Mouse (Mus musculus) ZHBTc4 (cell line): ENCODE measurements around the gene Ankrd13a.
A peak's percentile ranks its signal among the peaks of the same experiment; 100 is the strongest.

ENCODE experiments used
- DNase-seq: peaks from one replicate; pipeline ENCODE4 v3.0.0-alpha.2; 2011; ENCODE audit warnings: low read depth, low spot score

Gene Ankrd13a

GRCm38 (mm10) chr5:114766686-114767085 lies 7.8 kb upstream of the Ankrd13a start:
- DNase-seq = no peak

GRCm38 (mm10) chr5:114767185-114767584 lies 7.3 kb upstream of the Ankrd13a start:
- DNase-seq = no peak

- no peak for DNase-seq
These were observed 4.7 kb upstream of the Ankrd13a start for GRCm38 (mm10) chr5:114769786-114770185.

GRCm38 (mm10) chr5:114771796-114772195 lies 2.7 kb upstream of the Ankrd13a start:
- no peak for DNase-seq

- peak; percentile 59 for DNase-seq
These were observed 1.8 kb upstream of the Ankrd13a start for GRCm38 (mm10) chr5:114772456-114773203.

GRCm38 (mm10) chr5:114773211-114773710 lies 1.2 kb upstream of the Ankrd13a start:
- peak; percentile 100 for DNase-seq

GRCm38 (mm10) chr5:114773780-114774179 lies 697 bp upstream of the Ankrd13a start:
- peak; percentile 41 for DNase-seq

- no peak for DNase-seq
These were observed 841 bp downstream of the Ankrd13a start, which contains the start of gene Git2 for GRCm38 (mm10) chr5:114775056-114775979. Gene Git2 (minus strand): TSS chr5:114775517.

GRCm38 (mm10) chr5:114776174-114776573 lies 1.7 kb downstream of the Ankrd13a start:
- DNase-seq = no peak

GRCm38 (mm10) chr5:114779956-114780489 lies 5.5 kb downstream of the Ankrd13a start:
- DNase-seq = no peak

GRCm38 (mm10) chr5:114780912-114781311 lies 6.4 kb downstream of the Ankrd13a start:
- no peak for DNase-seq

GRCm38 (mm10) chr5:114782991-114783390 lies 8.5 kb downstream of the Ankrd13a start:
- no peak for DNase-seq

- DNase-seq = no peak
These were observed 9.1 kb downstream of the Ankrd13a start for GRCm38 (mm10) chr5:114783405-114784163.

GRCm38 (mm10) chr5:114784622-114785165 lies 10.2 kb downstream of the Ankrd13a start:
- no peak for DNase-seq

GRCm38 (mm10) chr5:114785196-114785595 lies 10.7 kb downstream of the Ankrd13a start:
- no peak for DNase-seq

GRCm38 (mm10) chr5:114793317-114793716 lies 18.8 kb downstream of the Ankrd13a start:
- no peak for DNase-seq

- DNase-seq = no peak
These were observed 20.1 kb downstream of the Ankrd13a start for GRCm38 (mm10) chr5:114794609-114795008.

GRCm38 (mm10) chr5:114795231-114795630 lies 20.8 kb downstream of the Ankrd13a start:
- peak; percentile 41 for DNase-seq

GRCm38 (mm10) chr5:114795653-114796052 lies 21.2 kb downstream of the Ankrd13a start:
- DNase-seq = no peak

- peak; percentile 62 for DNase-seq
These were observed 22.0 kb downstream of the Ankrd13a start for GRCm38 (mm10) chr5:114796299-114797012.
